Mouse (Mus musculus): Measurements from ENCODE around the gene Rps6ka4.

Rps6ka4 gene

DNA sequence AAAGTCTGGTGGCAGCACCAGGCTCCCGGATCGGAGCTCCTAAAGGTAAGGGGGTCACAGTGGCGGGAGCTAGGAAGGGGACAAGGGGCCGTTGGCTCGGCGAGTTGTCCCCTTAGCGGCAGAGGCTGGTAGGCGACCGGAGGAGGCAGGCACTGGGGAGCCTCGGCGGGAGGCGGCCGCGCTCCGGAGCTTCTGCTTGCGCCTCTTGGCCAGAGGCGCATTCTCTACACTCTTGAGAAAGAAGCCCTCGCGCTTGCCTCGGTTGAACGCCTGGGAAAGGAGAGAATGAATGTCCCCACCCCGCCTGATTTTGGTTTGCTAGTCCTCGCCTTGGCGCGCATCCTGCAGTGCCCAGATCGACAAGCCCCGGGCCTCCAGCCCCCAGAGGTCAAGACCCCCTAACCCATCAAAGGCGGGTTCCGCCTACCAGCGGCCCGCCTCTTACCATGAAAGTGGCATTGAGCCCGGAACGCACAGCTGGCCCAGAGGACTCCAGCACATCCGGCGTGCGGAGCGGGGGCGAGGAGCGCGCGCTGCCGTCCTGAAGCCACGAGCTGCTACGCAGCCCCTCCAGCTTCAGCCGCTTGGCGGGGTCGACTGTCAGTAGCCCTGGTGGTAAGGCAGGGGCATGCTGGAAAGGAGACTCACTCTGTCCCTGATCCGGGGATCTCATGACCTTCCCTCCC is 10.4 kb downstream of the Rps6ka4 start:
- ChIA-PET CTCF (interaction anchor here (0.5 to 2.3 kb wide), 18 partner anchors 10 to 402 kb away, joined by 3 to 12 read pairs (median 4); partner anchors contain the start of gene Rps6ka4 (in 1 of the 4)), POLR2A (interaction anchor here (0.9 to 4.1 kb wide), 29 partner anchors 8 to 467 kb away, joined by 3 to 17 read pairs (median 4); partner anchors contain the start of genes Rps6ka4 (in 2 of the 4), Sf1 (in 2 of the 4) and Ccdc88b (in 1 of the 4))

DNA sequence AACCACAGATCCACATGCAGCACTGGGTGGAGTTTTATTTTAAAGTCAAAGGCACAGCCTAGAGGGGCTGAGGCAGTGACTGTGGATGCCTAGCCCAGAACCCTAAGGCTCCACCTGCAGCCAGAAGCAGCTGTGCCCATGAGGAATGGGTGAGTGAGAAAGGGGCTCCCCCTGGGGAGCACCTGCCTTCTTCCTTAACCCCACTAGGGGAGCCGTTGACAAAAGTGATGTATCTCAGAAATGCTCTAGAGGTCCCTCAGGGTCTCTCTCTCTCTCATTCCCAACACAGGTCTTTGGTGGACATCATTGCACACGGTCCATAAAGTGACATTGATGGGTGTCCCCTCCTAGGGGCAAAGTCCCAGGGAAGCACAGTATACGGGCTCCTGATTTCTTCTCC is 11.4 kb downstream of the Rps6ka4 start:
- CTCF ChIA-PET = interaction anchor here in 2 of 4 experiments (0.6 to 1.8 kb wide), 3 partner anchors 27 to 46 kb away, joined by 3 to 7 read pairs (median 3); no protein-coding TSS in a partner anchor
- POLR2A ChIA-PET = interaction anchor here (0.6 to 4.1 kb wide), 11 partner anchors 9 to 184 kb away, joined by 3 to 17 read pairs (median 3); partner anchors contain the start of genes Ccdc88b (in 1 of the 4) and Rps6ka4 (in 1 of the 4)

DNA sequence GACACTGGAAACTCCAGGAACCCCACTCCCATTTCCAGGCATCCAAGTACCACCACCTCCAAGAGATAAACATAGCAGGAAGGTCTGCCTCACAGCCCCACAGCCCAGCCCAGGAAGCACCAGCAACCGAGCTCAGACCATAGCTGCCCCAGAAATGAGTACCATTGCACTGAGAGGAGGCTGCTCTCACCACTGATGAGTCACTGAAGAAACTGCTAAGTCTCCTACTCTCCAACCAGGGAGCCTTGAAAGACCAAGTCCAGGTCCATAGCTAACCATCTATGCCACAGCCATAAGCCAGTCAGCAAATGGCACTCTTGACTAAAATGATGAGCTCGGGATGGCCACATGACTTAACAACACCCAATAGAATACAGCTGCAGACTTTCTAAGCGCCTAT is 13.8 kb downstream of the Rps6ka4 start:
- CTCF ChIA-PET = interaction anchor here in 1 of 4 experiments (0.9 kb wide), 1 partner anchor 13 kb away, joined by 3 read pairs; no protein-coding TSS in a partner anchor
- POLR2A ChIA-PET = interaction anchor here in 1 of 4 experiments (0.7 kb wide), 1 partner anchor 139 kb away, joined by 3 read pairs; no protein-coding TSS in a partner anchor

DNA sequence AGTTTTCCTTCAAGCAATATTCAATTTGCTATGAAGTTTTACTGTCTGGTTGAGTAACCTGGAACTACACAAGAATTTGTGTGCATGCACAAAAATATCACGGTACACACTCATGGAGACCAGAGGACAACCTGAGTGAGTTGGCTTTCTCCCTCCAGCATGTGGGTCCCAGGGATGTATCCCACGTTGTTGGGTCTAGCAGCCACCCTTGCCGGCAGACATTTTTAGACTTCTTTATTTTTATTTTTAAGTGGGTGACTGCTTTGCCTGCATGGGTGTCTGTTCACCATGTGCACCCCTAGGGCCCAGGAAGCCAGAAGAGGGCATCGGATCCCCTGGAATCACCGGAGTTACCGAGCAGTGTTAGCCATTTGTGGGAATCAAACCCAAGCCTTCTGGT is 15.1 kb downstream of the Rps6ka4 start:
- POLR2A ChIA-PET = no interaction called here

DNA sequence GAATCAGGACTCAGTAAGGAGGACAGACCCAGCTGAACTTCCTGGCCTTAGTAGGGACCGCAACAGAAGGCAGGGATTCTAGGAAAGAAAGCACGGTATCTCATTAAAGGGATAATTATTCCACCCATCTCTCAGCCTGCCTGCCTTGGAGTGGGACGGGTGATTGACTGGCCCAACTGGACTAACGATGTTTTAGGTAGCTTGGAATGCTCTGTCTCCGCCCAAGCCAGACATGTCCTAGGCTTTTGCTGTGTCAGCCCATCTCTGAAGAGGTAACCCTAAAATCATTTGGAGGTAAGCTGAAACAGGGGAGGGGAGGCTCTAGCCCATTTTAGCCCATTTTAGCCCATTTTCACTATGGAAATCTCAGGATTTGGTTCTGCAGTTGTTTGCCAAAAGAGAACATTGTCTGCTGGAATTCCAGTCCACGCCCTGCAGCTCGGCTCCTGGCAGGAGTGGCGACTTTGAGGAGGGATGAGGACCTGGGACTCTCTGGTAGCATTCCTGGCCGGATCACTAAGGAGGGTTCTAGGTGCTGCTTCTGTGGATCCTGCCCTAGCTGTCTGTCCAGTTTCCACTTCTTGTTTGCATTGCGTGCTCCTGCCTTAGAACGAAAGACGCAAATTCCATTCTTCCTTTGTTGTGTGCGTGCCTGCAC is 19.8 kb downstream of the Rps6ka4 start:
- POLR2A ChIA-PET = interaction anchor here (0.9 to 2.7 kb wide), 10 partner anchors 9 to 219 kb away, joined by 3 to 15 read pairs (median 4); partner anchors contain the start of genes Prdx5 (in 1 of the 4), Rps6ka4 (in 1 of the 4) and Stip1 (in 1 of the 4)
- CTCF ChIA-PET = interaction anchor here in 1 of 4 experiments (0.8 kb wide), 1 partner anchor 10 kb away, joined by 4 read pairs; no protein-coding TSS in a partner anchor

More for the DNA sequence above, 15.1 kb downstream of the Rps6ka4 start:
- CTCF ChIA-PET = no interaction called here

DNA sequence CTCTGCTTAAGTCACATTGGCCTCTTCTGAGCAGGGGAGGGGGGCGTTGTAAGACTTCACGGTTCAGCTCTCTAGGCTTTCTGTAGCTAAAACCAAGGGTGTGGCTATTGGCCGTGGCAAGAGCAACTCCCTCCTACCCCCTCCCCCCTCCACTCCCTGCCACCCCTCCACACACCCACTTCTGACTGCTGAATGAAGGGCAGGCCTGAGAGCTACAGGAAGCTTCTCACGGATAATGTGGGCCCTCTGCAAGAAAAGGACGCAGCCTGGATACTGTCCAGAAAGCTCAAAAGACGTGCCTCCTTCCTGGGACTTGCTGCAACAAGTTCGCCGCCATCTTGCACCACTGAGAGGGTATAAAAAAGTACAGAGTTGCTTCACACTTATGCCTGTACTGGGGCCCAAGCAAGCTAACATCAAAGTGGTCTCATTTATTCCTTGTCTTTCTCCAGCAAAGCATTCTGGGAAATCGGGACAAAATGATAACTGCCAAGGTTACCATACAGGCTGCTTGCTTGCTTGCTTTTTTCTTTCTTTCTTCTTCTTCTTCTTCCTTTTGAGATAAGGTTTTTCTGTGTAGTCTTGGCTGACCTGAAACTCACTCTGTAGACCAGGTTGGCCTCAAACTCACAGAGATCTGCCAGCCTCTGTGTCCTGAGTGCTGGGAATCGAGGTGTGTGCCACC is 21.2 kb downstream of the Rps6ka4 start:
- ChIA-PET POLR2A (interaction anchor here in 3 of 4 experiments (0.6 to 2.7 kb wide), 11 partner anchors 12 to 925 kb away, joined by 3 to 15 read pairs (median 3); partner anchors contain the start of genes Rps6ka4 (in 1 of the 3) and Tigd3 (in 1 of the 3)), CTCF (interaction anchor here in 3 of 4 experiments (0.6 to 1.2 kb wide), 6 partner anchors 11 to 449 kb away, joined by 3 to 12 read pairs (median 3); no protein-coding TSS in a partner anchor)

DNA sequence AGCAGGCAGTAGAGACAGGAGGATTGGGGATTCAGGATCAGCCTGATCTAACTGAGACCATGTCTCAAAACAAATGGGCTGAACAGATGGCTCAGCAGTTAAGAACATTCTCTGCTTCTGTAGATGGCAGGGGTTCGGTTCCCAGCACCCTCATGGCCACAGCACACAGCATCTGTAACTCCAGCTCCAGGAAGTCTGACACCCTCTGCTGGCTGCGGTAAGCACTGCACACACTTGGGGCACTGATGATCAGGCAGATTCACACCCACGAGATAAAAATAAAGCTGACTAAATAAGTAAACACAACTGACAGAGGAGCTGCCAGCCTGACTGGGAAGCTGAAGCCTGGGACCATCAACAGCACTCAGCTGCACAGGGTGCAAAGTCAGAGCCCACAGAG is 25.5 kb downstream of the Rps6ka4 start:
- CTCF ChIA-PET = interaction anchor here (0.6 to 1.3 kb wide), 15 partner anchors 16 to 687 kb away, joined by 3 to 6 read pairs (median 3); partner anchors contain the start of genes Esrra (in 1 of the 4) and Snx15 (in 1 of the 4)
- POLR2A ChIA-PET = interaction anchor here in 2 of 4 experiments (0.8 to 1.4 kb wide), 5 partner anchors 15 to 194 kb away, joined by 3 to 4 read pairs (median 3); no protein-coding TSS in a partner anchor

DNA sequence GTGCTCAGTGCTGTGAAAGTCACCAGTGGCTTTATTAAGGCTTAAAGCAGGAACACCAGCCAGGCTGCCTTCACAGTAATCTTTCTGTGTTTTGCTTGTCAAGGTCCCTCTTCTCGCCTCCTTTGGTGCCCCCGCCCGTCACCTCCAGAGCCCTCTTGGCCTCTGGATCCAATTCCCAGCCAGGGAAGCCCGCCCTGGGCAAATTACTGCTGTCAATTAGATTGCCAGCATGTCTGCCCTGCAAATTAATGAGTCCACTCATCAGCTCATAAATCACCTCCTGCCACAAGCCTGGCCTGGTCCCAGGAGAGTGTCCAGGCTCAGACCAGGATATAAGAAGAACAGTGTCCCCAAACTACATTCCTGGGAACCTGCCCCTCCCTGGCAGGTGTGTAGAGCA is 26.1 kb downstream of the Rps6ka4 start:
- ChIA-PET POLR2A (interaction anchor here in 2 of 4 experiments (1.1 to 1.4 kb wide), 3 partner anchors 15 to 189 kb away, joined by 3 read pairs; no protein-coding TSS in a partner anchor), CTCF (interaction anchor here (0.6 to 1.3 kb wide), 9 partner anchors 16 to 686 kb away, joined by 3 to 6 read pairs (median 3); partner anchors contain the start of genes Esrra (in 1 of the 4) and Snx15 (in 1 of the 4))
